Mouse (Mus musculus) right cerebral cortex, postnatal 36 days (tissue): ENCODE measurements at regions not wholly inside any gene's neighbourhood (a gene's known extent, or its start where the extent isn't known, plus 50 kb on each side); places are given as distances from the start of the nearest gene placed in this dataset.

Experiments used
- DNase-seq, 2 experiments: peaks; one replicate each; pipeline ENCODE4 v3.0.0; 2022; ENCODE audit warnings: low spot score in 2 of 2, mixed read lengths in 1 of 2

- no peak for DNase-seq
Observed at GRCm38 (mm10) chr13:54847764-54848183, 58.6 kb downstream of the Tspan17 start.

GRCm38 (mm10) chr13:54851131-54851530 is 62.0 kb downstream of the Tspan17 start:
- DNase-seq = no peak

- no peak for DNase-seq
Observed at GRCm38 (mm10) chr13:54855333-54856238, 66.4 kb downstream of the Tspan17 start.

GRCm38 (mm10) chr13:54862931-54863330 is 73.8 kb downstream of the Tspan17 start:
- no peak for DNase-seq

GRCm38 (mm10) chr13:54864048-54864447 is 74.9 kb downstream of the Tspan17 start:
- no peak for DNase-seq

GRCm38 (mm10) chr13:54872004-54872403 is 77.2 kb upstream of the Unc5a start:
- DNase-seq = no peak

GRCm38 (mm10) chr13:54873882-54874281 is 75.3 kb upstream of the Unc5a start:
- DNase-seq = no peak

- DNase-seq = no peak
Observed at GRCm38 (mm10) chr13:54874291-54875200, 74.7 kb upstream of the Unc5a start.

GRCm38 (mm10) chr13:54876556-54876955 is 72.7 kb upstream of the Unc5a start:
- DNase-seq = no peak

GRCm38 (mm10) chr13:54877656-54878055 is 71.6 kb upstream of the Unc5a start:
- DNase-seq = peak in 1 of 2 experiments; percentile 67

GRCm38 (mm10) chr13:54879325-54879724 is 69.9 kb upstream of the Unc5a start:
- DNase-seq = peak; percentile 74 to 80

- no peak for DNase-seq
Observed at GRCm38 (mm10) chr13:54880204-54880603, 69.0 kb upstream of the Unc5a start.

- DNase-seq = no peak
Observed at GRCm38 (mm10) chr13:54882781-54883180, 66.4 kb upstream of the Unc5a start.

- DNase-seq = no peak
Observed at GRCm38 (mm10) chr13:54883748-54884708, 65.2 kb upstream of the Unc5a start.

- no peak for DNase-seq
Observed at GRCm38 (mm10) chr13:54884709-54885460, 64.3 kb upstream of the Unc5a start.

GRCm38 (mm10) chr13:54887366-54887921 is 61.8 kb upstream of the Unc5a start:
- peak in 1 of 2 experiments; percentile 39 for DNase-seq

- DNase-seq = no peak
Observed at GRCm38 (mm10) chr13:54888021-54888420, 61.2 kb upstream of the Unc5a start.

GRCm38 (mm10) chr13:54889684-54890399 is 59.4 kb upstream of the Unc5a start:
- DNase-seq = no peak

GRCm38 (mm10) chr13:54892572-54892971 is 56.6 kb upstream of the Unc5a start:
- DNase-seq = no peak
